Mouse (Mus musculus) thymus, postnatal 36 days (tissue): ENCODE measurements at regions not wholly inside any gene's neighbourhood (a gene's known extent, or its start where the extent isn't known, plus 50 kb on each side); places are given as distances from the start of the nearest gene placed in this dataset.

Source experiments
- DNase-seq, 2 experiments: peaks; one replicate each; pipeline ENCODE4 v3.0.0; 2022; ENCODE audit warnings: mixed read lengths in 2 of 2

- no peak for DNase-seq
Observed at GRCm38 (mm10) chr9:79455226-79455625, 263.4 kb downstream of the Col12a1 start.

GRCm38 (mm10) chr9:79479118-79479517 lies 239.5 kb downstream of the Col12a1 start:
- no peak for DNase-seq

- DNase-seq, result no peak
Observed at GRCm38 (mm10) chr9:79500253-79500652, 218.4 kb downstream of the Col12a1 start.

GRCm38 (mm10) chr9:79502034-79502433 lies 216.6 kb downstream of the Col12a1 start:
- DNase-seq, result no peak

- no peak for DNase-seq
Observed at GRCm38 (mm10) chr9:79516384-79516783, 202.2 kb downstream of the Col12a1 start.

- DNase-seq, result no peak
Observed at GRCm38 (mm10) chr9:79517461-79517860, 201.2 kb downstream of the Col12a1 start.

GRCm38 (mm10) chr9:79518640-79519039 lies 200.0 kb downstream of the Col12a1 start:
- no peak for DNase-seq

- no peak for DNase-seq
Observed at GRCm38 (mm10) chr9:79520498-79520897, 198.1 kb downstream of the Col12a1 start.

- no peak for DNase-seq
Observed at GRCm38 (mm10) chr9:79523054-79523453, 195.6 kb downstream of the Col12a1 start.

- no peak for DNase-seq
Observed at GRCm38 (mm10) chr9:79525000-79525399, 193.6 kb downstream of the Col12a1 start.

GRCm38 (mm10) chr9:79526390-79526789 lies 192.2 kb downstream of the Col12a1 start:
- DNase-seq, result no peak

- DNase-seq, result no peak
Observed at GRCm38 (mm10) chr9:79527331-79527730, 191.3 kb downstream of the Col12a1 start.
